Mouse (Mus musculus): ENCODE results near the gene Lrrc73.
A peak's percentile ranks its signal among the peaks of the same experiment; 100 is the strongest.

Gene Lrrc73

GRCm38 (mm10) chr17:46253452-46254084 is at the start of gene Lrrc73:
Gene Lrrc73, plus strand, starts transcription at chr17:46253531.
- DNase-seq (ENCODE audit: low spot score), result peak; percentile 97

- no peak for DNase-seq (ENCODE audit: low spot score)
Measured at GRCm38 (mm10) chr17:46206676-46207075, 46.7 kb upstream of the Lrrc73 start.

GRCm38 (mm10) chr17:46210550-46210949 is 42.8 kb upstream of the Lrrc73 start:
- DNase-seq (ENCODE audit: low spot score), result no peak

- no peak for DNase-seq (ENCODE audit: low spot score)
Measured at GRCm38 (mm10) chr17:46221601-46222000, 31.7 kb upstream of the Lrrc73 start.

GRCm38 (mm10) chr17:46227576-46227975 is 25.8 kb upstream of the Lrrc73 start:
- no peak for DNase-seq (ENCODE audit: low spot score)

GRCm38 (mm10) chr17:46236067-46236466 is 17.3 kb upstream of the Lrrc73 start:
- DNase-seq (ENCODE audit: low spot score), result no peak

GRCm38 (mm10) chr17:46237079-46237478 is 16.3 kb upstream of the Lrrc73 start:
- DNase-seq (ENCODE audit: low spot score), result no peak

- DNase-seq (ENCODE audit: low spot score), result no peak
Measured at GRCm38 (mm10) chr17:46237480-46237879, 15.9 kb upstream of the Lrrc73 start.

- no peak for DNase-seq (ENCODE audit: low spot score)
Measured at GRCm38 (mm10) chr17:46239516-46240114, 13.7 kb upstream of the Lrrc73 start.

- DNase-seq (ENCODE audit: low spot score), result no peak
Measured at GRCm38 (mm10) chr17:46241471-46241870, 11.9 kb upstream of the Lrrc73 start.

- no peak for DNase-seq (ENCODE audit: low spot score)
Measured at GRCm38 (mm10) chr17:46242274-46242673, 11.1 kb upstream of the Lrrc73 start.

GRCm38 (mm10) chr17:46242993-46243392 is 10.3 kb upstream of the Lrrc73 start:
- DNase-seq (ENCODE audit: low spot score), result no peak

- no peak for DNase-seq (ENCODE audit: low spot score)
Measured at GRCm38 (mm10) chr17:46243624-46244023, 9.7 kb upstream of the Lrrc73 start.

- no peak for DNase-seq (ENCODE audit: low spot score)
Measured at GRCm38 (mm10) chr17:46244579-46244978, 8.8 kb upstream of the Lrrc73 start.

GRCm38 (mm10) chr17:46247512-46248188 is 5.7 kb upstream of the Lrrc73 start, which contains the start of the genes Polr1c and Yipf3:
Gene Polr1c, minus strand, starts transcription at chr17:46248054.
Gene Yipf3, plus strand, starts transcription at chr17:46248080.
- DNase-seq (ENCODE audit: low spot score), result peak; percentile 94

- DNase-seq (ENCODE audit: low spot score), result no peak
Measured at GRCm38 (mm10) chr17:46248189-46248522, 5.2 kb upstream of the Lrrc73 start.

- no peak for DNase-seq (ENCODE audit: low spot score)
Measured at GRCm38 (mm10) chr17:46251174-46251573, 2.2 kb upstream of the Lrrc73 start.

- no peak for DNase-seq (ENCODE audit: low spot score)
Measured at GRCm38 (mm10) chr17:46252571-46253451, 520 bp upstream of the Lrrc73 start.

GRCm38 (mm10) chr17:46254106-46254505 is 775 bp downstream of the Lrrc73 start:
- DNase-seq (ENCODE audit: low spot score), result peak; percentile 75

GRCm38 (mm10) chr17:46255147-46255546 is 1.8 kb downstream of the Lrrc73 start:
- DNase-seq (ENCODE audit: low spot score), result no peak

GRCm38 (mm10) chr17:46258279-46259053 is 5.1 kb downstream of the Lrrc73 start:
- no peak for DNase-seq (ENCODE audit: low spot score)

GRCm38 (mm10) chr17:46259675-46260074 is 6.3 kb downstream of the Lrrc73 start:
- no peak for DNase-seq (ENCODE audit: low spot score)
